Mouse (Mus musculus) heart, postnatal 36 days (tissue): ENCODE results near the gene Hmg20a. TPM values are rescaled to one million over a fixed set of nuclear protein-coding genes. Genes with fewer than 3 reads are reported as not detected.

Experiments
- DNase-seq, 2 experiments: peaks; one replicate each; pipeline ENCODE4 v3.0.0; 2021 to 2022
- intact Hi-C: fragments of 180-260 bp; cut with DNase I; formaldehyde crosslinking; loops from one replicate; pipeline ENCODE4 v1.15.1; 2025
- total RNA-seq, 2 experiments: library from RNA; stranded (reverse); gene quantifications; 2 replicates each; pipeline ENCODE4 v1.2.3; 2021

Gene Hmg20a
- total RNA-seq, result 10 to 100 TPM; 18.8 to 21.1 TPM

DNA sequence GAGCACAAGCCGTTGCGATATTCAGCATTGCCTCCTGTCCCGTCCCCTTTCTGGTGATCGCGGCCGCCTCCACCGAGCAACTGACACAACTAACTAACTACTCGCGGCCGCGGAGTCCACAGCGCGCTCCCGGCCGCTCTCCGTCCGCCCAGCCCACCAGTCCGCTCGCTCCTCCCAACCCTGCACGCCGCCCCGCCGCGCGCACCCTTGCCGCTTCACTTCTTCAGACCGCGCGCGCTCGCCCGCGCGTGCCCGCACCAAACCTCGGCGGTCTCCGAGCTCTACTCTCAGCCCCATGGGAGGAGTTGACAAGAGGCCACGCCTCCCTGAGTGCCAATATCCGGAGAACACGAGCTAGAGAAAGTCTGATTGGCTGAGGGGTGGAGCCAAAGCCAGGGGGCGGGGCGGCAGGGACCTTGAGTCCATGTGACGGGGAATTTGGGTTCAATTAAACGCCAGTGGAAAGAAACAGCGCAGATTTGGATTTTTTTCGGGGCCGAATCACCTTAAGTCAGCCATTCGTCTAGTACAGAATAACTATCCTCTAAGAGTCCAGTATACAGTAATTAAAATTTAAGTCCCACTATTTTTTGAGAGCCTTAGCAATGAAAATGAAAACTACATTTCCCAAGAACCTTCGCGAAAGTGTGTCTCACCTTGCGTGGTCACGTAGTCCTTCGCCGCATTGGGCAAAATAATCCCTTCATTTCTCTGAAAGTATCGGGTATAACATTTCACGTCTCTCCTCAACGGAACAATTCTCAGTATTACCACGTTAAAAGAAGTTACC lies at the start of gene Hmg20a, which contains the start of gene Peak1:
Gene Hmg20a (plus strand): TSS at position 662 of the 790 bp plus-strand sequence.
Gene Peak1 (minus strand): TSS at position 120 of the 790 bp plus-strand sequence.
- DNase-seq, result peak; percentile 100
- intact Hi-C loops, result loop anchor here (1.0 to 5.0 kb wide), 6 partner anchors 88 to 219 kb away; no protein-coding TSS in a partner anchor

DNA sequence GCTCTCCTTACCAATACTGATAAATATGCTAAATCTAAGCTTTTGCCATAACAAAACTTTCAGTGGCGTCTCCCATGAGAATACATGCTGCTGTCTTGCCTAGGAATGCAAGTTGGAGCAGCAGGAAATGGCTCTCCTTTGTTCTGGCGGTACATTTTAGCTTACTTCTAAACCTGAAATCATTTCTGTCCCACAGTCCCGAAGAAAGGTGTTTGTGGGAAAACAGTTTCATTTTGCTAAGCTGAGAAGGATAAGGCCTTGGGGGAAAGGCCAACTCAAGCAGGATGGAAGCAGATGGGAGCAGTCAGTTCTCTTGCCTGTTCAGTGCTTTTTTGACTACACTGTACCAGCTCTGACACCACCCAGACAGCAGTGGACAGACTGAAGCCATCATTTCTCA lies 49.6 kb upstream of the Hmg20a start:
- intact Hi-C loops, result no loop called here
- no peak for DNase-seq

- intact Hi-C loops, result loop anchor here (5.0 kb wide), 1 partner anchor 42 kb away; no protein-coding TSS in a partner anchor
Measured at GRCm38 (mm10) chr9:56370710-56371109, 47.7 kb upstream of the Hmg20a start.

DNA sequence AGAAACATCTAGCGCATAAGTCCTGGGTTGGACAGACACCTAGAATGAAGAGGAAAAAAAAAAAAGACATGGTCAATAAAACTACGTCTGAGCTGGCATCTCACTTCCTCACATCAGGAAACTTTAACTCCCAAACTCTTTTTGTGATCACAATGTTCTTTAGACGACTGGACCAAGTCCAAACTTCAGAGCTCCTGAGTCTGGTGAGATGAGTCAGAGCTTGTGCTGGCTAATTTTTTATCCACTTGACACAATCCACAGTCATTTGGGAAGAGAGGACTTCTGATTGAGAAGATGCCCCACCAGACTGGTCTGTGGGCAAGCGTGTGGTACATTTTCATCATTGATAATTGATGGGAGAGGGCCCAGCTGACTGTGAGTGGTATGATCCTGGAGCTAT lies 44.0 kb upstream of the Hmg20a start:
- DNase-seq, result no peak
- intact Hi-C loops, result loop anchor here (5.0 kb wide), 1 partner anchor 38 kb away; no protein-coding TSS in a partner anchor

More at GRCm38 (mm10) chr9:56370710-56371109, 47.7 kb upstream of the Hmg20a start:
- no peak for DNase-seq

DNA sequence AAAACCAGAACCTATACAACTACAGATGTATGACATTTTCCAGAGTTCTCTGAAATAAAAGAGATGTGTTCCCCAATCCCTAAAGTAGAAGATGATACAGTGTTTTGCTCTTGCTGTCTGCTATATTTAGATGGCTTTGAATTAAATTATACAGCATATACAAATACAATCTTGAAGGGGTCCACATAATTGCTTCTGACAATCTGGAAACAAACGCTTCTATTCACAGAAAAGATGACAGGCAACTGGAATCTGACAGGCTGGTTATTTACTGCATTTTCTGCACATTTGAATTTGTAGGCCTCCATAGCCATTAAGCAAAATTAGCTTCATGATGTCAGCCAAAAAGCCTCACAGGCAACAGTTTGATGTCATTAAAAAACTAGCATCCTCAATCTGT lies 35.6 kb upstream of the Hmg20a start:
- no peak for DNase-seq
- intact Hi-C loops, result no loop called here

- intact Hi-C loops, result no loop called here
- DNase-seq, result no peak
Measured at GRCm38 (mm10) chr9:56392857-56393256, 25.6 kb upstream of the Hmg20a start.

DNA sequence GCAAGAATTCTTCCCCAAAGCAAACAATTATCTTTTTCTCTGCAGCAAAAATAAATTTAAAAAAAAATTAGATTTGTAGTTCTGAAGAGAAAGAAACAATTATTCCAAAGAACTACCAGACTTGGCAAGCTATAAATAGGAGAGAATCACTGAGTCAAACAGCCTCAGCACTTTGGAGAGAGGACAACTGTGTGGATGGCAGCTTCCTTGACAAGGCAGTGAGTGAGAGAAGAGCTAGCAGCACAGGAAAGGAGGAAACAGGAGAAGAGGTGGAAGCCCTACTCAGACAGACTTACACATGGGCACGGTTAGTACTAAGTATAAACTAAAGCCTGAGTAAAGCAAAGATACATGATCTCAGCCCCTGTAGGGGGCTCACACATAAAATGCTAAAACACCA lies 22.1 kb upstream of the Hmg20a start:
- intact Hi-C loops, result no loop called here
- DNase-seq, result no peak

- no peak for DNase-seq
- intact Hi-C loops, result no loop called here
Measured at GRCm38 (mm10) chr9:56404619-56405018, 13.8 kb upstream of the Hmg20a start.

- intact Hi-C loops, result loop anchor here (5.0 kb wide), 1 partner anchor 38 kb away; no protein-coding TSS in a partner anchor
- no peak for DNase-seq
Measured at GRCm38 (mm10) chr9:56409928-56410327, 8.5 kb upstream of the Hmg20a start.

DNA sequence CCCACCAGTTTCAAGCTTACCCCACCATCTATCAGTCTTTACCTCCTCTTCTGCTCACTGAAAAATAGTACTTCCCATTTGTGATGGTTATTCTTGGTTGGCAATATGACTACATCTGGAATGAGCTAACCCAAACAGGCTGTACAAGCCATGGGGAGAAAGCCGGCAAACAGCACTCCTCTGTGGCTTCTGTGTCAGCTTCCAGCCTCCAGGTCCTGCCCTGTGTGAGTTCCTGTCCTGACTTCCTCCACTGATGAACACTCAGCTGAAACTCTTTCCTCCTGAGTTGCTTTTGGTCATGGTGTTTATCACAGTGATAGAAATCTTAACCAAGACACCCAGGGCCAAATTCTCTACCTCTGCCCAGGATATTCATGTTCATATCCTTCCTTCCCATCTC lies 5.7 kb upstream of the Hmg20a start:
- intact Hi-C loops, result loop anchor here (5.0 kb wide), 1 partner anchor 40 kb away; no protein-coding TSS in a partner anchor
- no peak for DNase-seq

GRCm38 (mm10) chr9:56414322-56414721 lies 4.1 kb upstream of the Hmg20a start:
- no peak for DNase-seq

DNA sequence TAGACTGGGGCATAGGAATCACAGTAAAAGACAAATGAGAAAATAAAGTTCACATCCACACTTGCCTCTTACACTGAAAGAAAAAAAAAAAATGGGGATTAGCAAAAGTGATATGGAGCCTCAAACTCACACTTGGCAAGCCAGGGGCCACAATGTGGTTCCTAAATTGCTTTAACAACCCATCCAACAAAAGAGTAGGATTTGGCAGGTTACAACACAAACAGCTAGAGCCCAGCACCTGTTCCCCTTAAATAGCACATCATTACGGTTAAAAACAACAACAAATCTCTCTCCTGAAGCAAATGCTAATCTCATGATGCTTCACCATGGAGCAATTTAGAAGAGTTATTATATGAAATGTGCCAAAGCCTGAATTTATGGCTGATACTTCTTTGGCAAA lies 3.0 kb upstream of the Hmg20a start:
- DNase-seq, result no peak

More at GRCm38 (mm10) chr9:56414322-56414721, 4.1 kb upstream of the Hmg20a start:
- intact Hi-C loops, result loop anchor here (5.0 kb wide), 1 partner anchor 42 kb away; no protein-coding TSS in a partner anchor

GRCm38 (mm10) chr9:56415935-56416607 lies 2.3 kb upstream of the Hmg20a start:
- intact Hi-C loops, result loop anchor here (2.0 to 5.0 kb wide), 4 partner anchors 137 to 221 kb away; no protein-coding TSS in a partner anchor

More for the DNA sequence above, 3.0 kb upstream of the Hmg20a start:
- intact Hi-C loops, result loop anchor here (5.0 kb wide), 1 partner anchor 222 kb away; no protein-coding TSS in a partner anchor

DNA sequence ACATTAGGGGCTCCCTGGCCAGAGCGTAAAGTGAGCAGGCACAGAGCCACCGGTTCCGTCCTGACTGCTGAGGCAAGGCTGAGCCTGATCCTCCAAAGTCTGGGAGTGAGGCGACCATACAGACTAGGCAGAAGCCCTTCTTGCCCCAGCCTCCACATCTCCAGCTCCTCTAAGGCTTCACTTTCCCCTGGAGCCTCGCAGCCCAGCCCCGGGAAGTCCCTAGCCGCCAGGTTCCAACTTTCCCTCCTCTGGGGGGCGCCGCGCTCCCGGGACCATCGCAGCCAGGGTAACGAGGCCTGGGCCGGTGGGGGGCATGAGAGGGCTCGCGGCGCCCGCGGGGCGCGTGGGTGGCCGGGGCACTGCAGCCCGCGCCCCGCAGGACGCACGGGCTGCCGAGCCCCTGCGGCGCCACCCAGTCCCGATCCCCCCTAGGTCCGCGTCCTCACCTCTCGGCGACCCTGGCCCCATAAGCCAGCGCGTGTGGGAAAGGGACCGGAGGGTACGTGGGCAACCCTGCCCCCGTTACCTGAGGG lies 928 bp upstream of the Hmg20a start:
- intact Hi-C loops, result loop anchor here (1.0 to 5.0 kb wide), 5 partner anchors 89 to 220 kb away; no protein-coding TSS in a partner anchor
- peak; percentile 90 for DNase-seq

More at GRCm38 (mm10) chr9:56415935-56416607, 2.3 kb upstream of the Hmg20a start:
- DNase-seq, result no peak

- peak; percentile 68 to 76 for DNase-seq
- intact Hi-C loops, result loop anchor here (1.0 to 5.0 kb wide), 2 partner anchors 94 to 219 kb away; no protein-coding TSS in a partner anchor
Measured at GRCm38 (mm10) chr9:56418738-56419239, 380 bp downstream of the Hmg20a start.

- intact Hi-C loops, result no loop called here
- no peak for DNase-seq
Measured at GRCm38 (mm10) chr9:56420236-56420635, 1.8 kb downstream of the Hmg20a start.

DNA sequence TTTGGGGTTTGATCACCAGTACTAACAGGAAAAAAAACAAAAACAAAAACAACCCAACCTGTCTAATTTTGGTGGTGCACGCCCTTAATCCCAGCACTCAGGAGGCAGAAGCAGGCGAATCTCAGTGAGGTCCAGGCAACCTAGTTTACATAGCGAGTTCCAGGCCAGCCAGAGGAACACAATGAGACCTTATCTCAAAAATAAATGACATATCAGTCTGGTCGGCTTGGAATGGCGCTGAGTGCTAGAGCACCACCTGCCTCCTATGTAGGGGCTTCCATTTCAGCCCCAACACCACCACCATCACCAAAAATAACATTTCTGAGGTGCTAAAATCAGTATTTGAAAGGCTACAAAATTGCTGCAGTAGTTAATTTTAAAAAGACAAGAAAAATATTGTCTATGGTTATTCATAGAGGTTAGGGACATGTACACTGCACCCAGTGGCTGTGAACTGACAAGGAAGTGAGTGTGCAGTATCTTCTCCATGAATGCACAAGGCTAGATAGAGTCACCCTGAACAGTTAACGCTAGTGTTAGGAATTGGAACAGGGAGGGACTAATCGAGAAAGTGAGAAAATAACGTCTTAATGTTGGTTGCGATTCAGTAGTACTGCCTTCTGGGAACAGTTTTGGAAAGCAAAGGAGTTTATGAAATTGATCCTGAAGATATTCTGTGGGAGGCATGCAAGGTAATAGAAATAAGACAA lies 2.6 kb downstream of the Hmg20a start:
- no peak for DNase-seq
- intact Hi-C loops, result no loop called here

- DNase-seq, result no peak
- intact Hi-C loops, result no loop called here
Measured at GRCm38 (mm10) chr9:56421991-56422390, 3.6 kb downstream of the Hmg20a start.

DNA sequence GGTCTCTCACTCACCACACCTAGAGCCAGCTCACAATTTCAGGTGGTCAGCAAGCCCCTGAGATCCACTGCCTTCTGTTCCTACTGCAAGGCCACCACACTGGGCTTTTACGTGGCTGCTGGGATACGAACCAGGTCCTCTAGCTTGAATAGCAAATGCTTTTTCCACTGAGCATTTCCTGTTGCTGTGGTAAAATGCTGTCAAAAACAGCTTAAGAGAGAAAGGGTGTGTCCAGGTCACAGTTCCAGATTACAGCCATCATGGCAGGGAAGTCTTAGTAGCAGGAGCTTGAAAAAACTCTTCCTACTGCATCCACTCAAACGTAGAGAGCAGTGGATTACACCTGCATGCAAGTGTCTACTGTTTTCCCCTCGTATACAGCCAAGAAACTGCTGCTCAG lies 6.5 kb downstream of the Hmg20a start:
- intact Hi-C loops, result loop anchor here (2.0 kb wide), 1 partner anchor 38 kb away; no protein-coding TSS in a partner anchor
- no peak for DNase-seq
